24 mouse cellular contexts compared by ENCODE assay signal in genomic region chr9:62673241-62673640, GRCm38 (mm10). TPM values are rescaled to one million over a fixed set of nuclear protein-coding genes. Genes with fewer than 3 reads are reported as not detected.
DNase-seq lines count a peak whose midpoint lies in the region; ATAC-seq and TF ChIP-seq lines count a peak whose summit lies in the region.
"Had no signal": no experiment of that assay in that cellular context is flagged by ENCODE, and none has a peak within 500 bp of the region (broad histone marks: within the 10 kb centered on the region; RNA-seq: fewer than 3 reads in every experiment).

No protein-coding gene starts in this region.

- H3K36me3 ChIP-seq in stomach, postnatal 0 days (ENCODE audit: control insufficient read depth, insufficient read depth, low read length), result no peaks in the 10 kb centered on the region
- H3K36me3 ChIP-seq: forebrain, embryonic 12.5 days; forebrain, embryonic 15.5 days; hindbrain, embryonic 12.5 days; hindbrain, embryonic 15.5 days had no signal

- 66% methylated on average over 7 of the region's 7 CpGs for WGBS in stomach, postnatal 0 days

- peak; percentile 74 for ATAC-seq in frontal cortex, adult (ENCODE audit: low TSS enrichment)
- peak; percentile 43; the same call in 1 of the 2 replicates for ATAC-seq in stomach, postnatal 0 days (ENCODE audit: low FRiP score, low TSS enrichment)
- ATAC-seq: activated CD4-positive, CD25-positive, alpha-beta regulatory T cell, adult 4 months; forebrain, embryonic 15.5 days; inflammation-experienced regulatory T-cells, adult 6 months had no signal

- no peak overlapping the region for H3K4me3 ChIP-seq in stomach, postnatal 0 days (ENCODE audit: low read depth, low read length)
- H3K4me3 ChIP-seq: forebrain, embryonic 12.5 days; forebrain, embryonic 15.5 days; hindbrain, embryonic 12.5 days; hindbrain, embryonic 15.5 days had no signal

- no peak for DNase-seq in frontal cortex, postnatal 10 days (ENCODE audit: low spot score in 2 of 2)
- peak; percentile 23 to 27 for DNase-seq in left cerebral cortex, adult 18-20 months (ENCODE audit: low spot score in 2 of 2)
- no peak for DNase-seq in left cerebral cortex, adult 11 months (ENCODE audit: low spot score)
- DNase-seq in right cerebral cortex, adult 2 months (ENCODE audit: low spot score in 2 of 2), result peak; percentile 23 to 26
- no peak for DNase-seq in right cerebral cortex, postnatal 14 days
- DNase-seq in stomach, postnatal 0 days (ENCODE audit: low spot score), result no peak
- DNase-seq in thymus, postnatal 25 days, result no peak
- DNase-seq: adrenal gland, adult 8-10 months; adrenal gland, postnatal 25 days; cerebellum, adult 18-20 months; cerebellum, adult 9-10 months; cerebellum, postnatal 14 days; gastrocnemius, postnatal 10 days; gastrocnemius, postnatal 36 days had no signal

- no peaks in the 10 kb centered on the region for H3K9me3 ChIP-seq in stomach, postnatal 0 days (ENCODE audit: control insufficient read depth, low read length)
- H3K9me3 ChIP-seq: forebrain, embryonic 12.5 days; forebrain, embryonic 15.5 days; hindbrain, embryonic 12.5 days; hindbrain, embryonic 15.5 days had no signal

- TF ChIP-seq EP300 in stomach, postnatal 0 days (optimal IDR thresholded peaks at IDR 0.05), result no peak

- H3K4me2 ChIP-seq in stomach, postnatal 0 days (replicated peaks; ENCODE audit: low read depth), result no peak overlapping the region
- H3K4me2 ChIP-seq: forebrain, embryonic 12.5 days; forebrain, embryonic 15.5 days; heart, embryonic 11.5 days; hindbrain, embryonic 12.5 days; hindbrain, embryonic 15.5 days had no signal

- peaks cover 2% of the 10 kb centered on the region; the same call in 1 of the 2 replicates for H3K4me1 ChIP-seq in stomach, postnatal 0 days (replicated peaks; ENCODE audit: control insufficient read depth, insufficient read depth)

- no peak overlapping the region for H3K27ac ChIP-seq in stomach, postnatal 0 days (replicated peaks)
- H3K27ac ChIP-seq: forebrain, embryonic 12.5 days; forebrain, embryonic 15.5 days; hindbrain, embryonic 12.5 days; hindbrain, embryonic 15.5 days had no signal

- H3K27me3 ChIP-seq in stomach, postnatal 0 days (ENCODE audit: control insufficient read depth, insufficient read depth, low read length), result no peaks in the 10 kb centered on the region; the same call in 1 of the 2 replicates

- no peak overlapping the region for H3K9ac ChIP-seq in stomach, postnatal 0 days (ENCODE audit: low read length)
- H3K9ac ChIP-seq: forebrain, embryonic 12.5 days; forebrain, embryonic 15.5 days; hindbrain, embryonic 12.5 days; hindbrain, embryonic 15.5 days had no signal

- no peak for TF ChIP-seq CTCF in stomach, postnatal 0 days (IDR thresholded peaks at IDR 0.05; ENCODE audit: low read depth)

RNA-seq across cellular contexts. Expression of gene Itga11, which starts 4.4 kb away (rescaled TPM):
- total RNA-seq in left cerebral cortex, adult 18-20 months (2021), result 1 to 10 TPM; 2.7 to 4.1 TPM
- 0.29 and 0.30 TPM in 2 replicates for polyA plus RNA-seq in stomach, postnatal 0 days (2015; fragmentation: Nextera tagmentation; extraction: Ambion mirVana)
- total RNA-seq: granulocyte monocyte progenitor cell, adult 5-6 weeks; hematopoietic stem cell, adult 5-6 weeks had no signal

Comparison
In these comparisons a context has a peak if more than half of its experiments do, and no peak if none do; other contexts are left out.
1. DNase-seq: peak in left cerebral cortex, adult 18-20 months (2 of 2) and right cerebral cortex, adult 2 months (2 of 2); none in frontal cortex, postnatal 10 days (0 of 2), left cerebral cortex, adult 11 months (single experiment), right cerebral cortex, postnatal 14 days (single experiment), stomach, postnatal 0 days (single experiment) and thymus, postnatal 25 days (single experiment).